Mouse (Mus musculus) central nervous system, embryonic 18 days (tissue): ENCODE data around the gene Csrp2. TPM values are rescaled to one million over a fixed set of nuclear protein-coding genes. Genes with fewer than 3 reads are reported as not detected.

Experiments
- polyA plus RNA-seq: library from polyadenylated mRNA; depleted of rRNA; stranded (reverse); fragments of >200 nt; gene quantifications from 2 replicates; pipeline ENCODE4 v1.2.3, GENCODE M21; 2012; rRNA removed

Gene Csrp2
- polyA plus RNA-seq = 162 and 174 TPM in 2 replicates

GRCm38 (mm10) chr10:110919531-110920343 lies at the start of gene Csrp2:
Gene Csrp2 (plus strand): TSS chr10:110919789.

Other genes with a start within 250 kb of the Csrp2 start
- gene E2f7, start 174.3 kb upstream of the Csrp2 start, polyA plus RNA-seq = 1.6 TPM in 2 replicates
- gene Zdhhc17, start 90.4 kb downstream of the Csrp2 start, polyA plus RNA-seq = 91.3 and 95.7 TPM in 2 replicates
- 26.4 and 26.7 TPM in 2 replicates for gene Osbpl8, start 245.0 kb downstream of the Csrp2 start, polyA plus RNA-seq